In the genomic region with DNA sequence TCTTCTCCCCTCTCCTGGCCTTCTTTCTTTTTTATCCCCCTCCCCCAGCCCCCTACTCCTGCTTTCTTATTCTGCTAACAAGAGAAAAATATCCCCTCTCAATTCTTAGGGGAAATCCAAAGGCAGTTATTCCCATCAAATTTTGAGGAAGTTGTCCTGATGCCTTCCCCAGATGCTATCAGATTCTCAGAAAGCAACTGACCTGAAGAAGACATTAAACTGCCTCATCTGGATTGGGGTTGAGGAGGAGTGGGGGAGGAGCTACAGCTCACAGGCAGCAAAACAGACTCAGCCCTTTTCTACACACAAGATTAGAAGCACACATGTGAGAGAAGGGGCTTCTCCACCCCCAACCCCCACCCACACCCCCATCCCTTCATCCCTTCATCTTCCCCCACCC, we compare ENCODE assay signal across 22 mouse cellular contexts.
DNase-seq lines count a peak whose midpoint lies in the region; ATAC-seq lines count a peak whose summit lies in the region.
"Had no signal": no experiment of that assay in that cellular context is flagged by ENCODE, and none has a peak within 500 bp of the region (broad histone marks: within the 10 kb centered on the region; RNA-seq: fewer than 3 reads in every experiment).

No protein-coding gene starts in this region.

- H3K4me3 ChIP-seq in forebrain, embryonic 10.5 days: no peak overlapping the region
- no peak overlapping the region for H3K4me3 ChIP-seq in forebrain, embryonic 16.5 days (replicated peaks; ENCODE audit: low read length)
- H3K4me3 ChIP-seq in midbrain, embryonic 10.5 days: no peak overlapping the region
- H3K4me3 ChIP-seq in midbrain, embryonic 14.5 days (replicated peaks; ENCODE audit: low read depth, low read length): no peak overlapping the region
- no peak overlapping the region for H3K4me3 ChIP-seq in limb, embryonic 10.5 days
- H3K4me3 ChIP-seq in intestine, embryonic 16.5 days (ENCODE audit: low read length): no peak overlapping the region
- H3K4me3 ChIP-seq: heart, adult 2 months; heart, embryonic 10.5 days; heart, embryonic 13.5 days; hindbrain, embryonic 12.5 days; hindbrain, embryonic 15.5 days had no signal

- H3K27ac ChIP-seq in forebrain, embryonic 10.5 days: peak overlapping the region; percentile 60; the same call in 1 of the 2 replicates
- H3K27ac ChIP-seq in forebrain, embryonic 16.5 days (ENCODE audit: low read length): no peak overlapping the region
- H3K27ac ChIP-seq in midbrain, embryonic 10.5 days (replicated peaks): 0 out of 2 replicates have a peak overlapping the region, but pooled peaks have one; percentile 9
- no peak overlapping the region for H3K27ac ChIP-seq in midbrain, embryonic 14.5 days (replicated peaks; ENCODE audit: low read depth, low read length)
- H3K27ac ChIP-seq in limb, embryonic 10.5 days: peak overlapping the region; percentile 77
- no peak overlapping the region for H3K27ac ChIP-seq in intestine, embryonic 16.5 days (ENCODE audit: low read length)
- H3K27ac ChIP-seq: heart, adult 2 months; hindbrain, embryonic 12.5 days; hindbrain, embryonic 15.5 days had no signal

- no peaks in the 10 kb centered on the region for H3K9me3 ChIP-seq in forebrain, embryonic 10.5 days
- no peaks in the 10 kb centered on the region for H3K9me3 ChIP-seq in forebrain, embryonic 16.5 days (ENCODE audit: control insufficient read depth, low read length)
- H3K9me3 ChIP-seq in midbrain, embryonic 10.5 days (replicated peaks): no peaks in the 10 kb centered on the region
- H3K9me3 ChIP-seq in midbrain, embryonic 14.5 days (ENCODE audit: control insufficient read depth, low read length): no peaks in the 10 kb centered on the region
- H3K9me3 ChIP-seq in limb, embryonic 10.5 days (replicated peaks): no peaks in the 10 kb centered on the region
- no peaks in the 10 kb centered on the region for H3K9me3 ChIP-seq in intestine, embryonic 16.5 days (ENCODE audit: control insufficient read depth, low read length)
- H3K9me3 ChIP-seq: heart, embryonic 10.5 days; heart, embryonic 13.5 days; hindbrain, embryonic 12.5 days; hindbrain, embryonic 15.5 days had no signal

- no peak for DNase-seq in forebrain, embryonic 10.5 days (ENCODE audit: extremely low spot score, low spot score)
- no peak for DNase-seq in midbrain, embryonic 10.5 days (ENCODE audit: low spot score)
- DNase-seq in midbrain, embryonic 14.5 days: no peak
- DNase-seq in limb, embryonic 10.5 days (ENCODE audit: low spot score): no peak
- peak; percentile 51 for DNase-seq in mesoderm, embryonic 11.5 days (ENCODE audit: low read depth, low spot score)
- DNase-seq: adrenal gland, adult 2 months; adrenal gland, postnatal 14 days; cerebellum, adult 11-12 months; cerebellum, adult 8-10 months; cerebellum, postnatal 10 days; cerebellum, postnatal 36 days; embryo, embryonic 11 days; gastrocnemius, postnatal 25 days; heart, adult 2 months had no signal

- H3K9ac ChIP-seq in forebrain, embryonic 16.5 days (replicated peaks; ENCODE audit: low read depth, low read length): no peak overlapping the region
- H3K9ac ChIP-seq in midbrain, embryonic 14.5 days (replicated peaks; ENCODE audit: low read length): no peak overlapping the region
- no peak overlapping the region for H3K9ac ChIP-seq in intestine, embryonic 16.5 days (ENCODE audit: low read depth, low read length)
- H3K9ac ChIP-seq: heart, embryonic 13.5 days; hindbrain, embryonic 12.5 days; hindbrain, embryonic 15.5 days had no signal

- no peaks in the 10 kb centered on the region for H3K36me3 ChIP-seq in forebrain, embryonic 10.5 days (replicated peaks)
- no peaks in the 10 kb centered on the region for H3K36me3 ChIP-seq in forebrain, embryonic 16.5 days (ENCODE audit: control insufficient read depth, insufficient read depth)
- no peaks in the 10 kb centered on the region for H3K36me3 ChIP-seq in midbrain, embryonic 10.5 days
- H3K36me3 ChIP-seq in midbrain, embryonic 14.5 days (ENCODE audit: control insufficient read depth, insufficient read depth, low read length): no peaks in the 10 kb centered on the region
- no peaks in the 10 kb centered on the region for H3K36me3 ChIP-seq in limb, embryonic 10.5 days
- no peaks in the 10 kb centered on the region for H3K36me3 ChIP-seq in intestine, embryonic 16.5 days (ENCODE audit: control insufficient read depth, insufficient read depth, low read length)
- H3K36me3 ChIP-seq: heart, embryonic 10.5 days; heart, embryonic 13.5 days; hindbrain, embryonic 12.5 days; hindbrain, embryonic 15.5 days had no signal

- peaks cover 44% of the 10 kb centered on the region for H3K4me1 ChIP-seq in forebrain, embryonic 10.5 days
- H3K4me1 ChIP-seq in forebrain, embryonic 16.5 days (replicated peaks; ENCODE audit: control insufficient read depth, insufficient read depth, low read length): peaks cover 10% of the 10 kb centered on the region; the same call in 1 of the 2 replicates
- peaks cover 31% of the 10 kb centered on the region for H3K4me1 ChIP-seq in midbrain, embryonic 10.5 days
- H3K4me1 ChIP-seq in midbrain, embryonic 14.5 days (ENCODE audit: control insufficient read depth, insufficient read depth, low read length): no peaks in the 10 kb centered on the region
- H3K4me1 ChIP-seq in limb, embryonic 10.5 days: peaks cover 44% of the 10 kb centered on the region
- peaks cover 14% of the 10 kb centered on the region for H3K4me1 ChIP-seq in intestine, embryonic 16.5 days (ENCODE audit: control insufficient read depth, insufficient read depth, low read length)

- H3K4me2 ChIP-seq in forebrain, embryonic 16.5 days (ENCODE audit: low read length): no peak overlapping the region
- no peak overlapping the region for H3K4me2 ChIP-seq in midbrain, embryonic 14.5 days (ENCODE audit: low read length)
- H3K4me2 ChIP-seq in intestine, embryonic 16.5 days (ENCODE audit: low read depth, low read length): no peak overlapping the region
- H3K4me2 ChIP-seq: heart, embryonic 13.5 days; hindbrain, embryonic 12.5 days; hindbrain, embryonic 15.5 days had no signal

- H3K27me3 ChIP-seq in forebrain, embryonic 10.5 days (ENCODE audit: poor library complexity, severe bottlenecking): no peaks in the 10 kb centered on the region
- H3K27me3 ChIP-seq in forebrain, embryonic 16.5 days (replicated peaks; ENCODE audit: control insufficient read depth, insufficient read depth, low read length): no peaks in the 10 kb centered on the region
- no peaks in the 10 kb centered on the region; the same call in 1 of the 2 replicates for H3K27me3 ChIP-seq in midbrain, embryonic 10.5 days (ENCODE audit: low read depth, poor library complexity, severe bottlenecking)
- no peaks in the 10 kb centered on the region for H3K27me3 ChIP-seq in midbrain, embryonic 14.5 days (ENCODE audit: control insufficient read depth, insufficient read depth, low read length)
- H3K27me3 ChIP-seq in limb, embryonic 10.5 days (ENCODE audit: low read depth, poor library complexity, severe bottlenecking): no peaks in the 10 kb centered on the region
- H3K27me3 ChIP-seq in intestine, embryonic 16.5 days (replicated peaks; ENCODE audit: control insufficient read depth, insufficient read depth, low read length): no peaks in the 10 kb centered on the region
- H3K27me3 ChIP-seq: heart, embryonic 13.5 days; hindbrain, embryonic 12.5 days; hindbrain, embryonic 15.5 days; Patski had no signal

- ATAC-seq in forebrain, embryonic 16.5 days: no peak
- ATAC-seq in midbrain, embryonic 14.5 days (ENCODE audit: low FRiP score, low TSS enrichment): no peak
- ATAC-seq in intestine, embryonic 16.5 days: no peak
- ATAC-seq in cerebellum, adult (ENCODE audit: insufficient number of reproducible peaks, low FRiP score, low TSS enrichment): no peak

Comparison
In these comparisons a context has a peak if more than half of its experiments do, and no peak if none do; other contexts are left out.
1. H3K27ac ChIP-seq: peak in forebrain, embryonic 10.5 days (single experiment), midbrain, embryonic 10.5 days (single experiment) and limb, embryonic 10.5 days (single experiment); none in forebrain, embryonic 16.5 days (single experiment), midbrain, embryonic 14.5 days (single experiment) and intestine, embryonic 16.5 days (single experiment).